Mouse (Mus musculus) frontal cortex, adult 2 months (tissue): ENCODE results near the gene Gtpbp6. TPM values are rescaled to one million over a fixed set of nuclear protein-coding genes. Genes with fewer than 3 reads are reported as not detected.
A peak's percentile ranks its signal among the peaks of the same experiment; 100 is the strongest.
"Not testable (repeated sequence)": the region's sequence is repeated elsewhere in the genome, so short reads cannot be mapped to it uniquely, and the experiment has no call there.

ENCODE experiments used
- DNase-seq, 2 experiments: peaks; one replicate each; pipeline ENCODE4 v3.0.0; 2022; ENCODE audit warnings: low spot score in 1 of 2; ENCODE audit errors: extremely low spot score in 1 of 2
- polyA plus RNA-seq: library from polyadenylated mRNA; depleted of rRNA; stranded (reverse); fragments of >200 nt; gene quantifications from 2 replicates; pipeline ENCODE4 v1.2.3, GENCODE M21; 2012; rRNA removed

Gtpbp6 gene
- 151 and 156 TPM in 2 replicates for polyA plus RNA-seq

DNA sequence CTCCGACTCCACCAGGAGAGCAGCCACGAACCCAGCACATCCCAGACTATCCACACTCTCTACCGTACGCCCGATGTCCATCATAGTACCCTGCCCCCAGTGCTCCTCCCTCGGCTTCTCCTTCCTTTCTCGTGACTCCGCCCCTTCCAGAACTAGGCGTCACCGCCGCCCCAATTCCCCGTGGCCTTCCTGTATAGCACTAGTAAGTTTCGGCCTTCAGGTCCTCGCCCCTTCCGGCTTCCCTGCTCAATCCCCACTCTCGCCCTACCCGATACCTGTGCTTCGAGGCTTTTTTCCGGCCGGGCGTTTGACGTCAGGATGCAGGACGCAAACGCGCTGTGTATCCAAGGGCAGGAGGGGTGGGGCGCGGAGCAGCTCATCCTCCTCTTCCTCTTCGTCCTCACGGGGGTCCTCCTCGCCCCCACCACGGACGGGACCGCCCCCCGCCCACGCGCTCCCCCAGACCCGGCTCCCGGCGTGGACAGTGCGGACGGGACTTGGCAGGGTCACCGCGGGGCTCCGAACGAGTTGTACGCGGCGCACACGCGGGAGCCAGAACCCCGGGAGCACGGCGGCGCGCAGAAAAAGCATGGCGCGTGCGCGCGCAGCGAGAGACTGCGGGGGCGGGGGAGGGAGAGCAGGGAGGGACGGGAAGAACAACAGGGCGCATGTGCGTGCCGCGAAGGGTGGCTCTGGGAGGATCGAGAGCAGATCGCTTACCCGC is at the start of gene Gtpbp6:
Gene Gtpbp6 (minus strand): TSS at position 617 of the 724 bp plus-strand sequence.
- peak; percentile 91 to 96 for DNase-seq

DNA sequence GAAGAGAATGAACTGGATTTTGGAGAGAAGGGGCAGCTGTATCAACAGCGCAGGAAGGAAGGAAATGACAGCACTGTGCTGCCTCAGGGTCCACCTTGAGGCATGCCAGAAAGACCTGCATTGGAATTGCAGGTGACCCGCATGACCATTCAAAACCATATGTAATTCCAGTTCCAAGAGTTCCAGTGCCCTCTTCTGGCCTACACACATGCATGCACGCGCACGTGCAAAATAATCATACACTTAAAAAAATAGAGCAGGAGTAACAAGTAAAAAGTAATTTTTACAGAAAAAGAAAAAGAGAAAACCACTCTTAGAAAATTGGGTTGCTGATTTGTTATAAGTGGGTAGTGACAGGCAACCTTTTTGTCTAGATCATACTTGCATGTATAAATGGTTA is 35.0 kb upstream of the Gtpbp6 start:
- no peak for DNase-seq

DNA sequence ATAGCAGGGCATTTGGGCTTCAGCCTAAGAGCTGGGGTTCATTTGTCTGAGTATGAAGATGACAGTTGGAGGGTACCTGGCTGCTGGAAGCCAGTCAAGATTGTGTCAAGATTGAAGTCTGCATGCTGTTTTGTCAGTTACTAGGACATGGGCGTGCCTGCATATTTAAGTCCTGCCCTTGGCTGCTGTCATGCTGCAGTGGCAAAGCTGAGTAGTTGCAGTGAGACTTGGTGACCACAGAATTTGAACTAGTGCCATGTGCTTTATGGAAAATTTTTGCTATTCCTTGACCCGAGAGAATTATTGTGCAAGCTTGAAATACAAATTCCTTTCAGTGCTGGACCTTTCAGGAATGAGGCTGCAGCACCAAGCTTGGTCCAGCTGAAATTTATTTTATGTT is 34.3 kb upstream of the Gtpbp6 start:
- no peak for DNase-seq

DNA sequence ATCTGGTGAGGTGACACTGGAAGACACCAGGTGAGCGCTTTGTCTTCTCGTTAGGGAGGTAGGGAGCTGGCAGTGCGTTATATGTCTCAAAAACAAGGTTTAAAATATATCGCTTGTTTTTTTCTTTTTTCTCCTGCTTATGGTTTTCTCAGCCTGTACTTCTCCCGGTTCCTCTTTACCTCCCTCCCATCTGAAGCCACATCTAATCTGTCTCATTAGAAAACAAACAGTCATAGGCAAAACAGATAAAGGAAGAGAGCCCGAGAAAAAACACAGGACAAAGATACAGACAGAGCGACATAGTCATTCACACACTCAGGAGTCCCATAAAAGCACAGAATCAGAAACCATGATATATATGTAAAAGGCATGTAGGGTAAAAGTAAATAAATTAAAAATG is 32.4 kb upstream of the Gtpbp6 start:
- DNase-seq: no peak

DNA sequence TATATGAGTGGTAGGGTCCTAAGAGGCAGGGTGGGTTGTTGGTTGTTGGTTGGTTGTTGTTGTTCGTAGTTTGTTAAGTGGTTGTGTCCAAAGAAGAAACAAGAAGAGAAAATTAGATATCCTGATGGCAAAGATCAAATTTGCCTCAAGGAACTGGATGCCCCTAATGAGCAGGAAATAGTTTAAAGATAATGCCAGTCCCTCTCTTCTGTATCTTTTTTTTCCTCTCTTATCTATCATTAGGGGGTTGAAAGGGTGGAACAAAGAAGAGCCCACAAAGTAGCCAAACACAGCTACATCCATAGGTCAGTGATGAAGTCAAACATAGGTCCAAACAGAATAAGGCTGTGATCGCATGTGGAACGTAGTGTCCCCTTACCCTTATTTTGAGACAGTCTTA is 31.3 kb upstream of the Gtpbp6 start:
- DNase-seq: no peak

DNA sequence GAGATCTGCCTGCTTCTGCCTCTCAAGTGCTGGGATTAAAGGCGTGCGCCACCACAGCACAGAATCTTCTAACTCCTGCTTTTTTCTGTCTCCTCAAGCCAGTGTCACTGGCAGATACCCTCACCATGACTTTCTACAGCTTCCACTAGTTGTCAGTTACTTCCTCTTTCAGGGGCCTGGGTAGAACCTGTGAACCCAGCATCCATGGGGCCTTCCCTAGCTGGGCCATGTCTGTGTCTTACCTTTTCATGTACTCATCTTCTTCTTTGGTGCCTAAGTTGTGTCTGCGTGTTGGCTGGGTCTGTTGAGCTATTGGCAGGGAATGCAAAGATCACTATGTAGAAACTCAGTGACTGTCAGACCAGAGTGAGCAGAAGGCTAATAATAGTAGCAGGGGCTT is 29.8 kb upstream of the Gtpbp6 start:
- no peak for DNase-seq

DNA sequence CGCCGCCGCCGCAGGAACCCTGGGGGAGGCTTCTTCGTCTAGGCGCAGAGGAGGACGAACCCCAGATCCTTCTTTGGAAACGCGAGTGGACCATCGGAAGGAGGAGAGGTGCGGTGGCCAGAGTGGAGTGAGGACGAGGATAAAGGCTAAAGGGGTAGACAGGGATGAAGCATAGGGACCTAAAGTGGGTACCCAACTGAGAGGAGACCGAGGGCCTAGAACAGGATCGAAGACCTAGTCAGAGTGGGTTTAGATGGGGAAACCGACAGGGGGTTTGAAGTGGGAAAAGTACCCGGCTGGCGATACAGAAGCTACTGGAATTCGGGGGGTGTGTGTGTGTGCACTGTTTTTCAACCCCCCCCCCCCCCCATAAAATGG is 28.1 kb upstream of the Gtpbp6 start:
- DNase-seq: no peak

DNA sequence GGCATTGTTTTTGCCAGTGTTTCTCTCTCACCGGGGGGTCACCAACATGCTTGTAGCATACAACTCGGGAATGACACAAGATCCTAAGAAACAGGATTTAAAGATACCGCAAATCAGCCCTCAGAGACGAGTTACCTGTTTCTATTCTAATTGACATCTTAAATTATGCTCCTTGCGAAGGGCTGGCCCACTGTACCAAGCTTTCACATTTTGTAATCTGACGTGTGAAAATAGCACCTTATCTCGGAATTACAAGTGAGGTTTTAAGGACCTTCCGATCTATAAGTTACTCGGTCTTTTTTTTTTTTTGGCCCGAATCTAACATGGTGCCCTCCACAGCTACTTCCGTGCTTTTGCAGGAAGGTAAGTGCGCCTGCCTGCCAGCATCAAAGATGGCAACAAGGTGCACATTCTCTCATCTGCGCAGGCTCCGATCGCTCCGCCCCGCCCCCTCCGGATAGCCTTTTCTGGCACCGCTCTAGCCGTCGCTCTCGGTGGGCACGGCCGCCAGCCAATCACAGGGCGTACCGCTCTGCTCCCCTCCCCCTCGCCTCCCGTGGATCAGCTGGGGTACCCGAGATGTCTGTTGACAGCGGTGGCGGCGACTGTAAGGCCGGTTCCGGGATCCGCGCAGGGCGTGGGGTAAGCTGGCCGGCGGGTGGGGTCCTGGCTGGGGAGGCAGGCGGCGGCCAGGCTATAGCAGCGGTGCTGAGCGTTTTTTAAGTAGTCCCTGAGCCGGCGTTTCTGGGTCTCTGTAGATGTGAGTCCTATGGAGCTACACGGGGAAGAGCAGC is 27.5 kb upstream of the Gtpbp6 start, which contains the start of gene Chfr:
Gene Chfr (plus strand): TSS at position 550 of the 794 bp plus-strand sequence.
- peak; percentile 98 to 100 for DNase-seq

DNA sequence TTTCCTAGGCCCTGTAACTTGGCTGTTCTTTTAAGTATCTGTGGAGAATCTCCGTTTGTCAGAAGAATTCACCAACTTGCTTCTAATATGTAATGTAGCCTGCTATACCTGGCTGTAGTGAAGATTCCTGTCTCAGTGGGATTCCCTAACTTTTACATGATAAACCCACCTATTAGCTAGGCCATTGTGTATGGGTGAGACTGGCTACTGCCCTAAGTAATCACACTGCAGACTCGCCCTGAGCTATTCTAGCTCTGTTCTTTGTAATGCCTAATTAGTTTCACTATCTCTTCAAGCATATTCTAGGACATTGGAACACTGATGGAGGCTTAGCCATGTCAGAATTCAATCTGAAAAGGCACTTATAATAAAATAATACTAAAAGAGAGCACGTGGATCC is 14.4 kb upstream of the Gtpbp6 start:
- DNase-seq: not testable (repeated sequence)

DNA sequence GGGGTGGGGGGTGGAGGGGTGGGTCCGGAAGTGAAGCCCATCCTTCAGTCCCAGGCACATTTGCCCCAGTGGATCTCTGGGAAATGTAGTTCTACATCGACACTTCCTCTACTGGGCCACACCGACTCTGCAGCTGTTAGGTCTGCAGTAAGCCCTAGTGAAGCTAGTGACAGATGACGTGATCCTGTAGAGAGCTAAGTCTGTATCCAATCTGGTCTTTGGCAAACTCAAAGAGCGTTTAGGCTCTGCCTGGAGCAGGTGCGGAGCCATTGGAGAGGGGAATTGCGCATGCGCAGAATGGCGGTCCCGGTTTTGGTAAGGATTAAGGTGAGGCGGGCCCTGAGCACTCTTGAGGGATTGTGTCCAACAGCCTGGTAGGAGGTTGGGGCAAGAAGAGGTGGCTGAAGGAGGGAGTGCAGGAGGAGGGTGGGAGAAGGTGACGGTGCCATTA is 2.0 kb upstream of the Gtpbp6 start, which contains the start of gene Zfp605:
Gene Zfp605 (plus strand): TSS at position 102 of the 451 bp plus-strand sequence.
- DNase-seq: peak; percentile 94 to 96

DNA sequence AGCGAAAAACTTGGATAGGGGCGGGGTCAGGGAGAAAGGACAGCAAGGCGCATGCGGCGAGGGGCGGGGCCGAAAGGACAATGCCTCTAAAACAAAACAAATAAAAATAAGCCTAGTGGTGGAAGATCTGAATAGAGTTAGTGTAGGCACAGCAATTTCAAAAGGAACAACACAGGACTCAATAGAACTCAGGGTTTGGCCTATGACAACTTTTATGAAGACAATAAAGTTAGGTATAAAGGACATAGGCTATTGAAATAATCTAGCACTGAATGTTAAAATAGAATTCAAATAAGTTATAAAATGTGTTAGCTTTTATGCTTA is 270 bp upstream of the Gtpbp6 start:
- no peak for DNase-seq

DNA sequence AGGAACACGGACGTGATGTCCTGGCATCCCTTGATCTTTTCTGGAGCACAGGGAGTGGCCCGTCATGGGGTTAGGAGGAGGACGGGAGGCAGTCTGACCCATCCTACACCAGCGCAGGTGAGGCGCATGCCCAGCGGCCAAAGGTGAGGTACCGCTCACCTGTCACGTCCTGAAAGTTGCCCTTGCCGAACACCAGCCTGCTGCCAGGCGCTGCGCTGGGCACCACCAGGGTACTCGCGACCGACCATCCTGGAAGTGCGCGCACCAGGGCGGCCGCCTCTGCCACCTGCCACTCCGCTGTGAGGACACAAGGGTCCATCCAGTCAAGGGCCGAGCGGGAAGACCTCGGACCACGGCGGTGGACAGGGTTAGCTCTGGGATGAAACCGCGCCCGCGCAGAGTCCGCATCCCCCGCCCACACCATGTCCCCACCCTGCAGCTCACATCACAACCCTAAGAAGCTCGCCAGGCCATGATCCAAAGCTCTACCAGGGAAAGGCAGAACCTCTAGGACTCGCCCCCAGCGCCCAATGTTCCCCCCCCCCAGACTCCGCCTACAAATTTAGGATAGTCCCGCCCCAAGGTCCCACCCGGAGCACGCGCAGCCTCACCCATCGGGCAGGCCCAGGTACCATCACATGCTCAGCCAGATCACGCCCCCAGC is 964 bp downstream of the Gtpbp6 start:
- DNase-seq: peak; percentile 34 to 39

DNA sequence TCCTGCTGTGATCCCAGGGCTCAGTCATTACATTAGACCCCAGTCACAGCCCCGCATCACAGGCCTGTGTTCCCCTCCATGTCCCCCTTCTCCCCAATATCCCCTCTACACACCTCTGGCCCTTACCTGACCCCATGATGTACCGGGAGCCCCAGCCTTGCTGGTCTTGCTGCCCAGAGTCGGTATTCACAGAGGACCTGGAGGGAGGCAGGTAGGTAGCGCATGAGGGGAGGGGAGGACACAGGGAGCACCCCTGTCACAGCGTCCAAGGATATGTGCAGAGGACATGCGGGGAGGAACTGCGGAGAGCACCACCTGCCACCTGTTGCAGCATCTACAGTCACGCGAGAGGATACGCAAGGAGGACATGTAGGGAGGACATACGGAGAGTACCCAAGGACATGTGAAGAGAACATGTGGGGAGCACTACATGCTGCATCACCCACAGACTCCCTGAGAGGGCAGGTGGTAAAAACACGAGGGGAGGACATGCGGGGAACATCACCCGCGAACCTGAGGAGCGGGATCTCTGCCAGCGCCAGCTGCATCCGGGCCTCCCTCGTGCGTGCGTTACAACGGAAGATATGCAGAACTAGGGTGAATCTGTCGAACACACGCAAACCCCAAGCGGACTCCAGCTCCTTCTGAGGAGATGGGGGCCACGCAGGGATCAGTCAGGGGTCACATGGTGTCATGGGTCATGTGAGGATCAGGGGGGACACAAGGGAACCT is 1.7 kb downstream of the Gtpbp6 start:
- DNase-seq: peak in 1 of 2 experiments; percentile 17

DNA sequence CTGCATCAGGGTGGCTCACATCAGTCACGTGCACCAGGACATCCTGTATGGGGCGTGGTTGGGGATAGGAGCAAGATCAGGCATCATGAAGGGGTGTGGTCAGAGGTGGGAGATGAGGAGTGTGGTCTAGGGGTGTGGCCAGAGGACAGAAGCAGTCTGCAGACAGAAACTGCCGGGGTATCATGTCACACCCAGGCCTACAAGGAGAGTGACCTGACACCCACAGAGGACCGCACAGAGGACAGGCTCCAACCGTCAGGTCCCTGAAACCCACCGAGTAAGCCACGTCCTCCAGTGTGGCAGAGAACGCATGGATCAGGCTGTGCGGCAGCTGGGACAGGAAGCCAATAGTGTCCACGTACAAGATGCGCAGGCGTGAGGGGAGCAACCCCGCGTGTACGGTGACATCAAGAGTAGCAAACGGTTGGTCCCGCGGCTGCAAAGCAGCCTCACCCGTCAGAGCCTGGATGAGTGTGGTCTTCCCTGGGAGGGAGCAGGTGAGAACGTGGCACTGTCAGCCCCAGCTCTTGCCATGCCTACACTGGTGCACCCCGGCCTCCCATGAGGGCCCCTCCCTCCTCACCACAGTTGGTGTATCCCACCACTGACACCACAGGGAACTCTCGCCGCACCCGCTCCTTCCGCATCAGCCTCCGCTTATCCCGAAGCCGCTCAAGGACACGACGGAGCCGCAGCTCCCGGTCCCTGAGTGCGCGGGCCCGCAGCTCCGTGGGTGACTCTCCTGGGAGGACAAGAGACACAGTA is 3.2 kb downstream of the Gtpbp6 start:
- peak in 1 of 2 experiments; percentile 27 for DNase-seq

DNA sequence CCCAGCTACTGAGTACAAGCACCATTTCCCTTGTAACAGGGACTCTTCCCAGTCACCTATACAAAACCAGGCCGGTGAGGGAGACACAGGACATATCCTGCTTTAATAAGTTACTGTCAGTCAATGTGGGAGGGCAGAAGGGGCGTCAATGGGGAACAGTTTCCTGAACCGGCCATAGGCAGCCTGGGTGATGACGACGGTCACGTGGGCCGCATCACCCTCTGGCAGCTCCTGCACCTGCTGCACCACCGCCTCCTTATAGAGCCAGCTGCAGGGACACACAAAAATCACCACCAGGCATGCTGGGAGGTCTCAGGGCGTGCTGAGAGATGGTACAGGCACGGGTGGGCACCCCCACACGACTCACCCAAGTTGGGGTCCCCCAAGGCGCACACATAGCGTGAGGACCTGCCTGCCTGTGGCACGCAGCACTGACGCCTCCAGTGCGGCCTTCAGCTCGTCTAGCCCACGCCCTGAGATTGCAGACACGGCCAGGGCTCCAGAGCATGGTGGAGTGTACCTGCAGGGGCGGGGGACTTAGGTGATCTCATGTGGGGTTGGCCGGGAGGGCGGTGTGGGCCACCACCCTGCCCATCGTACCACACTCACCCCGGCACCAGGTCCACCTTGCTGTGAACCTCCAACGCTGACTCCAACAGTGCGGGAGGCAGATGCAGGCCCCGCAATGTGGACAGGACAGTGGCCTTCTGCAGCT is 3.9 kb downstream of the Gtpbp6 start:
- DNase-seq: no peak

DNA sequence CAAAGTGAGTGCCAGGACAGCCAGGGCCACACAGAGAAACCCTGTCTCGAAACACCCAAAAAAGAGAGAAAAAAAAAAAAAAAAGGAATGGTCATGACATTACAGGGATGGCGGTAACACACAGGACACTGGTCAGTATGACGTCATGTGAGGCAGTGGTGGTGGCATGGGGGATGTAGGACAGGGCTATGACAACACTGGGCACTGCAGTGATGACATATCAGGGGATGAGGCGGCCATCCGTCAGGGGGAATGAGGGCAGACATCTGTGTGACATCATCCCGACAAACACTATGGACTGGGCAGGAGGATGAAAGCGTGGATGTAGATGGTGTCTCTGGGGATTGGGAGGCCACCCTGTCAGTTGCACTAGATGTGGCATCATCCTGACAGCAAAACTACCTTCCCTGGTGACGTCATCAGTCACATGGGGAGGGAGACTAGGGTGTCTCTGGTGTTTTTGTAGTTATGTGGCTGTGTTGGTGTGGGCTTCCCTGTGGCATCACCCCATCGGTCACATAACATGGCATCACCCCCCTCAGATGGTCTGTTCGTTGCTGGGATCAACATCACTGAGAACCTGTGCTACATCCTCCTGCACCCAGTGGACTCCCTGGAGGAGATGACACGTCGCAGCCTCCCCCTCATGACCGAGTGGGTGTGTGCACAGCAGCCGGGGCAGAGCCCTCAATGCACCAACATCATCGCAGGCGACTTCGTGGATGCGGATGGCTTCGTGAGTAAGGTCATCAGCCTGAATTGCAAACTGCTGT is 5.0 kb downstream of the Gtpbp6 start:
- no peak for DNase-seq

DNA sequence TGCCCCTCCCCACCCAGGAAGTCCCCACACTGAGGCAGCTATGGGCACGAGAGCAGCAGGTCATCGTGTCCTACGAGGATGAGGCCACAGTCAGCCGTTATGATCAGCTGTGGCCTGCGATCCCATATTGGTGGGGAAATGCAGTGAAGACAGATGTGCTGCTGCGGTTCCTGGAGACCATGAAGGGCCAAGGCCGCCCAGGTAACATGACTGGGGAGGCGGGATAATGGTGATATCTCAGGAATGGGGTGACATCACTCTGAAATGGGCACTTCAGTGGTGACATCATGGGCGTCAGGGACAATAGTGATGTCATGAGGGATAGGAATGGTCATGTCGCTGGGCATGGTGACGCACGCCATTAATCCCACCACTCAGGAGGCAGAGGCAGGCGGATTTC is 5.6 kb downstream of the Gtpbp6 start:
- DNase-seq: no peak

DNA sequence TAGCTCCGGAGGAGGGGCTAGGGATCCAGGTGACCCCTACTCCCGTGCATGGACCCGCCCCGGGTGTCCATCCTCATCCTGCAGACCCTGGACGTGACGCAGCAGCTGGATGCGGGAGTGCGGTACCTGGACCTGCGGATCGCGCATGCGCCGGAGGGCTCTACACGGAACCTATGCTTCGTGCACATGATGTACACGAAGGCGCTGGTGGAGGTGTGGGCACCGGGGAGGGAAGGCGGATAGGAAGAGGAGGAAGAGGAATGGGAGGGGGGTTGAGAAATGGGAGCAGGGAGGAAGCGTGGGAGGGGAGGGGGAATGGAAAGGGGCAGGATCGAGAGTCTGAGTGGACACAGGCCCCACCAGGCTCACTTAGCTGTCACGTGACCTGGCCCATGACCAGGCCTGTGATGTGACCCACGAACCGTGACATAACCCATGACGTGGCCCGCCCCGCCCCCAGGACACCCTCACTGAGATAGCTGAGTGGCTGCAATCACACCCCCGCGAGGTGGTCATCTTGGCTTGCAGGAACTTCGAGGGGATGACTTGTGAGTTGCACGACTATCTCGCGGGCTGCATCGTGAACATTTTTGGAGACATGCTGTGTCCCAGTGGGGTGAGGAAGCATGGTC is 6.2 kb downstream of the Gtpbp6 start:
- peak; percentile 68 to 80 for DNase-seq
